Mouse (Mus musculus): ENCODE data around the gene Pitpnc1.

DNA sequence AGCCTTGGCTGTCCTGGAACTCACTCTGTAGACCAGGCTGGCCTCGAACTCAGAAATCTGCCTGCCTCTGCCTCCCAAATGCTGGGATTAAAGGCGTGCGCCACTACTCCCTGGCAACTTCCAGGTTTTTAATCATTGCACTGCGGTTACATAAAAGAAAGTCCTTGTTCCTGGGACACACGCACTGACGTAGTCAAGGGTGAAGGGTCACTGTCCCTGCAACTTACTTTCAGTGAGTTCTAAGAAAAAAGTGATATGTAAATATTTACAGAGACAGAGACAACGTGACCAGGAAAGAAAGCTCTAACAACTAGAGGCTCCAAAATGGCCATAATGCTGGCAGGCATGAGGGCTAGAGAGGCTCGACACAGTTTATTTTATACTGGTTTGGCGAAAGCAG, 199.9 kb downstream of the Pitpnc1 start:
- TF ChIP-seq CTCF (IDR thresholded peaks at IDR 0.05; ENCODE audit: low read depth) (no peak), EP300 (IDR thresholded peaks at IDR 0.05; ENCODE audit: low read depth) (no peak)
